Mouse (Mus musculus) E14TG2a.4 (cell line): ENCODE results near the gene Ech1.

Experiments used
- CTCF ChIP-seq: conservative IDR thresholded peaks from 2 replicates; pipeline ENCODE4 v1.5.1; 2014; ENCODE audit warnings: low read length
- NANOG ChIP-seq: IDR thresholded peaks from 2 replicates; pipeline ENCODE4 v1.6.1; 2014; ENCODE audit warnings: borderline replicate concordance, low read length, mixed read lengths
- POU5F1 ChIP-seq: IDR thresholded peaks from 2 replicates; pipeline ENCODE4 v1.6.1; 2014; ENCODE audit warnings: low read length, borderline replicate concordance

GRCm38 (mm10) chr7:28832137-28832536 lies 7.1 kb downstream of the Ech1 start:
- TF ChIP-seq CTCF, result no peak
- TF ChIP-seq NANOG, result no peak
- no peak for TF ChIP-seq POU5F1
